Mouse (Mus musculus) MEL (cell line): ENCODE results near the gene Pbx4. TPM values are rescaled to one million over a fixed set of nuclear protein-coding genes. Genes with fewer than 3 reads are reported as not detected.

Experiments
- DNase-seq: peaks from one replicate; pipeline ENCODE4 v3.0.0; 2011; ENCODE audit warnings: low read depth, low spot score
- H3K27ac ChIP-seq: 2 replicates; pipeline ENCODE4 v1.5.1; 2012; ENCODE audit warnings: low read depth, mild to moderate bottlenecking, control low read depth, low read length, moderate library complexity; ENCODE audit not compliant: control insufficient read depth
- H3K27me3 ChIP-seq, 2 experiments: fragments of 150-350 bp in 1 of 2; sonication (generic) in 1 of 2; 2 replicates each; pipeline ENCODE4 v1.6.1; 2012; ENCODE audit warnings: low read length in 2 of 2, mild to moderate bottlenecking in 2 of 2, improper control_type of control experiment in 1 of 2, moderate library complexity in 1 of 2; ENCODE audit not compliant: insufficient read depth in 2 of 2, control insufficient read depth in 1 of 2
- H3K36me3 ChIP-seq, 2 experiments: 2 replicates each; pipeline ENCODE4 v1.6.1; 2012 to 2014; ENCODE audit warnings: low read length in 2 of 2, improper control_type of control experiment in 1 of 2, inconsistent platforms in 1 of 2, mild to moderate bottlenecking in 1 of 2; ENCODE audit not compliant: insufficient read depth in 2 of 2, control insufficient read depth in 1 of 2
- H3K4me1 ChIP-seq, 2 experiments: fragments of 150-350 bp in 1 of 2; sonication (generic) in 1 of 2; 2 replicates each; pipeline ENCODE4 v1.6.1; 2012; ENCODE audit warnings: low read length in 2 of 2, improper control_type of control experiment in 1 of 2, mild to moderate bottlenecking in 1 of 2; ENCODE audit not compliant: insufficient read depth in 2 of 2, control insufficient read depth in 1 of 2
- H3K4me3 ChIP-seq, 2 experiments: fragments of 150-350 bp in 1 of 2; sonication (generic) in 1 of 2; 2 replicates each; pipeline ENCODE4 v1.5.1; 2012; ENCODE audit warnings: low read depth in 2 of 2, low read length in 2 of 2, mild to moderate bottlenecking in 2 of 2, moderate library complexity in 2 of 2, control low read depth in 1 of 2, improper control_type of control experiment in 1 of 2; ENCODE audit not compliant: control insufficient read depth in 1 of 2, insufficient read depth in 1 of 2
- H3K79me2 ChIP-seq: 2 replicates; pipeline ENCODE4 v1.6.1; 2012; ENCODE audit warnings: mild to moderate bottlenecking, low read length, moderate library complexity; ENCODE audit not compliant: control insufficient read depth, poor library complexity, insufficient read depth
- H3K9ac ChIP-seq: 2 replicates; pipeline ENCODE4 v1.6.1; 2012; ENCODE audit warnings: low read depth, mild to moderate bottlenecking, control low read depth, low read length, moderate library complexity; ENCODE audit not compliant: control insufficient read depth, poor library complexity, severe bottlenecking
- H3K9me3 ChIP-seq: fragments of 150-350 bp; sonication (generic); replicated peaks from 2 replicates; pipeline ENCODE4 v1.6.1; 2012; ENCODE audit warnings: mild to moderate bottlenecking, low read length, improper control_type of control experiment, moderate library complexity; ENCODE audit not compliant: insufficient read depth
- BHLHE40 ChIP-seq: IDR thresholded peaks from 2 replicates; pipeline ENCODE4 v1.6.1; 2012; ENCODE audit warnings: low read depth, mild to moderate bottlenecking, inconsistent platforms, low read length, improper control_type of control experiment, borderline replicate concordance
- E2F4 ChIP-seq: IDR thresholded peaks from 2 replicates; pipeline ENCODE4 v1.6.1; 2011; ENCODE audit warnings: low read depth, low read length, improper control_type of control experiment, borderline replicate concordance
- GABPA ChIP-seq: IDR thresholded peaks from 2 replicates; pipeline ENCODE4 v1.6.1; 2012; ENCODE audit warnings: low read depth, mild to moderate bottlenecking, inconsistent platforms, low read length, improper control_type of control experiment, moderate library complexity
- HCFC1 ChIP-seq: IDR thresholded peaks from 2 replicates; pipeline ENCODE4 v1.6.1; 2012; ENCODE audit warnings: low read depth, mild to moderate bottlenecking, inconsistent platforms, low read length, improper control_type of control experiment, moderate library complexity
- JUND ChIP-seq: IDR thresholded peaks from 2 replicates; pipeline ENCODE4 v1.6.1; 2011; ENCODE audit warnings: low read depth, mild to moderate bottlenecking, improper control_type of control experiment, low read length
- KAT2A ChIP-seq: conservative IDR thresholded peaks from 2 replicates; pipeline ENCODE4 v1.6.1; 2012; ENCODE audit warnings: low read depth, low read length, improper control_type of control experiment, inconsistent platforms
- MEF2A ChIP-seq: IDR thresholded peaks from 2 replicates; pipeline ENCODE4 v1.6.1; 2014; ENCODE audit warnings: low read depth, mild to moderate bottlenecking, inconsistent platforms, low read length, improper control_type of control experiment; ENCODE audit not compliant: poor library complexity, insufficient replicate concordance, severe bottlenecking; ENCODE audit errors: extremely low read depth
- MXI1 ChIP-seq: IDR thresholded peaks from 2 replicates; pipeline ENCODE4 v1.6.1; 2011; ENCODE audit warnings: mild to moderate bottlenecking, low read depth, low read length, improper control_type of control experiment
- MYC ChIP-seq: IDR thresholded peaks from 2 replicates; pipeline ENCODE4 v1.6.1; 2011; ENCODE audit warnings: low read depth, mild to moderate bottlenecking, low read length, improper control_type of control experiment, moderate library complexity
- NRF1 ChIP-seq: IDR thresholded peaks from 2 replicates; pipeline ENCODE4 v1.6.1; 2014; ENCODE audit warnings: low read depth, mild to moderate bottlenecking, inconsistent platforms, low read length, improper control_type of control experiment, moderate library complexity; ENCODE audit not compliant: poor library complexity, insufficient read depth, severe bottlenecking
- POLR2AphosphoS2 ChIP-seq: IDR thresholded peaks from 2 replicates; pipeline ENCODE4 v1.6.1; 2011; ENCODE audit warnings: low read length, improper control_type of control experiment
- SIN3A ChIP-seq: IDR thresholded peaks from 2 replicates; pipeline ENCODE4 v1.6.1; 2012; ENCODE audit warnings: low read length, improper control_type of control experiment, inconsistent platforms
- SMC3 ChIP-seq: IDR thresholded peaks from 2 replicates; pipeline ENCODE4 v1.6.1; 2011; ENCODE audit warnings: low read depth, low read length, improper control_type of control experiment
- TBP ChIP-seq: IDR thresholded peaks from 2 replicates; pipeline ENCODE4 v1.8.0; 2011; ENCODE audit warnings: low read depth, low read length, improper control_type of control experiment
- TCF12 ChIP-seq: IDR thresholded peaks from 2 replicates; pipeline ENCODE4 v1.6.1; 2014; ENCODE audit warnings: low read depth, mild to moderate bottlenecking, inconsistent platforms, low read length, improper control_type of control experiment, moderate library complexity
- USF1 ChIP-seq: IDR thresholded peaks from 2 replicates; pipeline ENCODE4 v1.6.1; 2014; ENCODE audit warnings: low read depth, mild to moderate bottlenecking, inconsistent platforms, low read length, improper control_type of control experiment, moderate library complexity
- USF2 ChIP-seq, 2 experiments: IDR thresholded peaks; 2 replicates each; pipeline ENCODE4 v1.6.1; 2011 to 2012; ENCODE audit warnings: improper control_type of control experiment in 2 of 2, low read length in 2 of 2, borderline replicate concordance in 1 of 2, inconsistent platforms in 1 of 2, low read depth in 1 of 2, mild to moderate bottlenecking in 1 of 2; ENCODE audit not compliant: insufficient read depth in 1 of 2
- ZC3H11A ChIP-seq: IDR thresholded peaks from 2 replicates; pipeline ENCODE4 v1.6.1; 2012; ENCODE audit warnings: low read depth, mild to moderate bottlenecking, inconsistent platforms, low read length, improper control_type of control experiment
- polyA plus RNA-seq, 2 experiments: library from polyadenylated mRNA; stranded (reverse) in 1 of 2; unstranded in 1 of 2; fragments of >175 nt in 1 of 2; fragments of >200 nt in 1 of 2; gene quantifications; 2 replicates each; pipeline versions ENCODE4 v1.2.1 to v1.2.4; 2012; ENCODE audit warnings: low replicate concordance in 2 of 2, low read depth in 1 of 2; ENCODE audit not compliant: insufficient read length in 2 of 2, insufficient read depth in 1 of 2, missing spikeins in 1 of 2
- total RNA-seq: library from RNA; depleted of rRNA; stranded (reverse); fragments of 300-350 nt; gene quantifications from 2 replicates; pipeline ENCODE4 v1.2.3, GENCODE M21; 2012

Pbx4 gene
- total and polyA plus RNA-seq, 3 experiments: 9.3 to 15.6 TPM; not detected in 1

DNA sequence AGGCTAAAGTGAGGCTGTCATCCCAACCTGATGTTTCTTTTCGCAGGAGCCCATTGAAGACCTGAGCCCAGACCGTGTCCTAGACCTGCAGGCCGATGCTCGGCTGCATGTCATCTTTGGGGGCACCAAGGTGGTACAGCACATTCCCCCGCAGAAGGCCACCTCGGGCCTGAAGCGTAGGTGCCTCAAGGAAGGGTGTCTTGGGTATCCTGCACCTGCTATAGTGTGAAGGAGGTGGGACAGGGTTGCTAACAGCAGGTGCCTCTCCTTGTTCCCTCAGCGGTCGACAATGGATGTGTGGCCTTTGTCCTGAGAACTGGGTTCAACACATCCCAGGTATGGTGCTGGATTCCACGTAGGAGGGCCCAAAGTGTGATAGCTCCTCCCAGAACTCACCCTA, 34.6 kb upstream of the Pbx4 start:
- no peak for DNase-seq
- H3K4me3 ChIP-seq: no peak overlapping the region
- no peak for TF ChIP-seq E2F4
- no peak for TF ChIP-seq ZC3H11A
- no peak for TF ChIP-seq MXI1
- no peak for TF ChIP-seq GABPA
- TF ChIP-seq MYC: no peak
- no peak for TF ChIP-seq SIN3A
- no peak for TF ChIP-seq POLR2AphosphoS2
- no peak for TF ChIP-seq MEF2A
- TF ChIP-seq USF2 (IDR thresholded peaks at IDR 0.05; ENCODE audit: borderline replicate concordance in 1 of 2, insufficient read depth in 1 of 2, low read depth in 1 of 2, low read length in 2 of 2): no peak
- no peak for TF ChIP-seq NRF1
- TF ChIP-seq TCF12: no peak
- no peak for TF ChIP-seq KAT2A
- no peak for TF ChIP-seq JUND
- no peak for TF ChIP-seq TBP
- TF ChIP-seq SMC3: no peak
- TF ChIP-seq HCFC1: no peak

DNA sequence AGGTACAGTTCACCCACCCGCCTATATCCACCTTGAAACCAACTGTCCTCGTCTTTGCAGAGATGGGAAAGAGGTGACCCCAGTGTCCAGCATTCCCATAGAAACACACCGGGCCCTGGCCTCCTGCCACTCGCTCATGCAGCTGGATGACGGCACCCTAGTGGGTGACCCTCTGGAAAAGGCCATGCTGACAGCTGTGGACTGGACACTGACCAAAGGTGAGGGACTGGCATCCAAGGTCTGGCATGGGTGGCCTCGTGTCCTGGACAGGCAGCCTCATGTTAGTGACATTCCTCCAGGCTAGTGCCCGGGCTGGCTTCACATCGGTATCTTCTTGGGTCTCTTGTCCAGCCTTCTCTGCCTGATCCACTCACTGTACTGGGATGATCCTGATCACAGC, 33.0 kb upstream of the Pbx4 start:
- H3K9ac ChIP-seq: no peak overlapping the region
- peaks cover 0 to 8% of the 10 kb centered on the region in 2 experiments; a peak in 2 of 4 replicates for H3K36me3 ChIP-seq
- H3K4me3 ChIP-seq: no peak overlapping the region
- H3K9me3 ChIP-seq: no peaks in the 10 kb centered on the region
- H3K27me3 ChIP-seq: no peaks in the 10 kb centered on the region
- H3K4me1 ChIP-seq: no peaks in the 10 kb centered on the region
- no peak for DNase-seq
- no peak overlapping the region for H3K27ac ChIP-seq
- no peak for TF ChIP-seq USF1
- no peak for TF ChIP-seq KAT2A
- no peak for TF ChIP-seq SIN3A
- no peak for TF ChIP-seq USF2 (IDR thresholded peaks at IDR 0.05; ENCODE audit: borderline replicate concordance in 1 of 2, insufficient read depth in 1 of 2, low read depth in 1 of 2, low read length in 2 of 2)
- no peak for TF ChIP-seq BHLHE40
- H3K79me2 ChIP-seq: no peaks in the 10 kb centered on the region

More for the DNA sequence above, 34.6 kb upstream of the Pbx4 start:
- Histone ChIP-seq H3K36me3 (peaks cover 5% of the 10 kb centered on the region in 2 experiments), H3K27ac (no peak overlapping the region), H3K9ac (no peak overlapping the region), H3K79me2 (peaks cover 12% of the 10 kb centered on the region; the same call in 1 of the 2 replicates), H3K9me3 (no peaks in the 10 kb centered on the region), H3K27me3 (no peaks in the 10 kb centered on the region), H3K4me1 (peaks cover 0 to 4% of the 10 kb centered on the region in 2 experiments; a peak in 2 of 4 replicates)
